Mouse (Mus musculus) bone marrow macrophage, adult 2 months (primary cell): ENCODE measurements around the gene Hpcal4. TPM values are rescaled to one million over a fixed set of nuclear protein-coding genes. Genes with fewer than 3 reads are reported as not detected.

ENCODE experiments used
- H3K27ac ChIP-seq: 2 replicates; pipeline ENCODE4 v1.5.1; 2012; ENCODE audit warnings: low read depth, low read length; ENCODE audit not compliant: insufficient read depth
- H3K4me1 ChIP-seq: 2 replicates; pipeline ENCODE4 v1.6.1; 2012; ENCODE audit warnings: low read length; ENCODE audit not compliant: control insufficient read depth, insufficient read depth
- H3K4me3 ChIP-seq: 2 replicates; pipeline ENCODE4 v1.5.1; 2012; ENCODE audit warnings: mild to moderate bottlenecking, low read length, moderate library complexity; ENCODE audit not compliant: insufficient read depth
- CTCF ChIP-seq: IDR thresholded peaks from 2 replicates; pipeline ENCODE4 v1.5.1; 2012; ENCODE audit warnings: low read depth, mild to moderate bottlenecking, low read length, moderate library complexity
- POLR2A ChIP-seq: IDR thresholded peaks from 2 replicates; pipeline ENCODE4 v1.6.1; 2012; ENCODE audit warnings: mild to moderate bottlenecking, low read depth, low read length, borderline replicate concordance
- polyA plus RNA-seq: library from polyadenylated mRNA; stranded (reverse); fragments of >200 nt; gene quantifications from 2 replicates; pipeline ENCODE4 v1.2.4, GENCODE M21; 2012; ENCODE audit not compliant: missing spikeins, insufficient read depth, insufficient read length

Hpcal4 gene
- not detected in 2 replicates for polyA plus RNA-seq

- TF ChIP-seq POLR2A (no peak), CTCF (no peak)
- Histone ChIP-seq H3K4me1 (no peaks in the 10 kb centered on the region), H3K4me3 (peak within 1 kb of the TSS; percentile 35), H3K27ac (no peak within 1 kb of the TSS)
These were observed at the start of gene Hpcal4 for GRCm38 (mm10) chr4:123182328-123183238. Gene Hpcal4, plus strand, starts transcription at chr4:123183227.

- TF ChIP-seq CTCF (no peak), POLR2A (no peak)
- peaks cover 7% of the 10 kb centered on the region for H3K4me1 ChIP-seq
These were observed 45.5 kb upstream of the Hpcal4 start for GRCm38 (mm10) chr4:123137551-123137950.

GRCm38 (mm10) chr4:123139513-123140154, 43.4 kb upstream of the Hpcal4 start, which contains the start of gene Ppie:
Gene Ppie, minus strand, starts transcription at chr4:123139951.
- H3K27ac ChIP-seq, result peak within 1 kb of the TSS; percentile 64
- H3K4me1 ChIP-seq, result peaks cover 7% of the 10 kb centered on the region
- H3K4me3 ChIP-seq, result peak within 1 kb of the TSS; percentile 86
- no peak; the same call in 1 of the 2 replicates for TF ChIP-seq POLR2A
- TF ChIP-seq CTCF, result no peak

More at GRCm38 (mm10) chr4:123137551-123137950, 45.5 kb upstream of the Hpcal4 start:
- Histone ChIP-seq H3K4me3 (no peak overlapping the region), H3K27ac (no peak overlapping the region)

GRCm38 (mm10) chr4:123147446-123148150, 35.4 kb upstream of the Hpcal4 start:
- H3K4me3 ChIP-seq, result no peak overlapping the region
- no peaks in the 10 kb centered on the region for H3K4me1 ChIP-seq
- no peak for TF ChIP-seq CTCF
- no peak for TF ChIP-seq POLR2A
- no peak overlapping the region for H3K27ac ChIP-seq

- Histone ChIP-seq H3K27ac (no peak overlapping the region), H3K4me3 (no peak overlapping the region), H3K4me1 (no peaks in the 10 kb centered on the region)
- TF ChIP-seq CTCF (no peak), POLR2A (no peak)
These were observed 31.0 kb upstream of the Hpcal4 start for GRCm38 (mm10) chr4:123152003-123152402.

GRCm38 (mm10) chr4:123152976-123153375, 30.1 kb upstream of the Hpcal4 start:
- no peaks in the 10 kb centered on the region for H3K4me1 ChIP-seq
- no peak overlapping the region for H3K4me3 ChIP-seq
- no peak overlapping the region for H3K27ac ChIP-seq
- TF ChIP-seq POLR2A (no peak), CTCF (no peak)

- no peak overlapping the region for H3K27ac ChIP-seq
- no peak overlapping the region for H3K4me3 ChIP-seq
- TF ChIP-seq POLR2A (no peak), CTCF (no peak)
- H3K4me1 ChIP-seq, result no peaks in the 10 kb centered on the region
These were observed 28.0 kb upstream of the Hpcal4 start for GRCm38 (mm10) chr4:123155004-123155403.

GRCm38 (mm10) chr4:123155427-123155826, 27.6 kb upstream of the Hpcal4 start:
- Histone ChIP-seq H3K4me1 (no peaks in the 10 kb centered on the region), H3K4me3 (no peak overlapping the region), H3K27ac (no peak overlapping the region)
- no peak for TF ChIP-seq POLR2A
- no peak for TF ChIP-seq CTCF

GRCm38 (mm10) chr4:123155840-123156239, 27.2 kb upstream of the Hpcal4 start:
- H3K4me1 ChIP-seq, result no peaks in the 10 kb centered on the region
- H3K4me3 ChIP-seq, result no peak overlapping the region
- H3K27ac ChIP-seq, result no peak overlapping the region
- TF ChIP-seq CTCF (no peak), POLR2A (no peak)
